Mouse (Mus musculus): ENCODE results near the gene Tnfsf15. TPM values are rescaled to one million over a fixed set of nuclear protein-coding genes. Genes with fewer than 3 reads are reported as not detected.

Gene Tnfsf15
- polyA plus RNA-seq, 1 experiment: 0.06 TPM

- H3K79me2 ChIP-seq (ENCODE audit: control insufficient read depth, insufficient read depth): no peaks in the 10 kb centered on the region
- no peaks in the 10 kb centered on the region for H3K27me3 ChIP-seq (ENCODE audit: control insufficient read depth, insufficient read depth, insufficient read length)
- H3K79me3 ChIP-seq (ENCODE audit: low read depth): no peaks in the 10 kb centered on the region
- no peak overlapping the region for H3ac ChIP-seq (ENCODE audit: control insufficient read depth, insufficient read length, low read depth)
- no peaks in the 10 kb centered on the region for H3K36me3 ChIP-seq (ENCODE audit: control insufficient read depth, insufficient read depth)
- TF ChIP-seq MAX (IDR thresholded peaks at IDR 0.05): no peak
- no peak for TF ChIP-seq USF1 (IDR thresholded peaks at IDR 0.05; ENCODE audit: low read depth)
- no peak overlapping the region for H3K4me3 ChIP-seq (ENCODE audit: insufficient read depth, poor library complexity, severe bottlenecking)
Observed at GRCm38 (mm10) chr4:63748061-63748730, 3.3 kb upstream of the Tnfsf15 start.

GRCm38 (mm10) chr4:63745271-63745670 is 358 bp upstream of the Tnfsf15 start:
- Histone ChIP-seq H3K4me3 (ENCODE audit: insufficient read depth, poor library complexity, severe bottlenecking) (no peak overlapping the region), H3K79me3 (ENCODE audit: low read depth) (no peaks in the 10 kb centered on the region), H3K36me3 (ENCODE audit: control insufficient read depth, insufficient read depth) (no peaks in the 10 kb centered on the region), H3K79me2 (ENCODE audit: control insufficient read depth, insufficient read depth) (no peaks in the 10 kb centered on the region), H3ac (ENCODE audit: control insufficient read depth, insufficient read length, low read depth) (no peak overlapping the region), H3K27me3 (ENCODE audit: control insufficient read depth, insufficient read depth, insufficient read length) (no peaks in the 10 kb centered on the region)
- no peak for TF ChIP-seq USF1 (IDR thresholded peaks at IDR 0.05; ENCODE audit: low read depth)
- no peak for TF ChIP-seq FOSL1 (IDR thresholded peaks at IDR 0.05; ENCODE audit: insufficient read depth, low read length, poor library complexity, severe bottlenecking)
- TF ChIP-seq CTCF (IDR thresholded peaks at IDR 0.05; ENCODE audit: control insufficient read depth, insufficient read depth, insufficient read length): no peak
- no peak for TF ChIP-seq MYOG (IDR thresholded peaks at IDR 0.05; ENCODE audit: control insufficient read depth, extremely low read depth, insufficient read length)
- TF ChIP-seq MAX (IDR thresholded peaks at IDR 0.05): no peak
- no peak for TF ChIP-seq CEBPB (IDR thresholded peaks at IDR 0.05; ENCODE audit: low read depth)

DNA sequence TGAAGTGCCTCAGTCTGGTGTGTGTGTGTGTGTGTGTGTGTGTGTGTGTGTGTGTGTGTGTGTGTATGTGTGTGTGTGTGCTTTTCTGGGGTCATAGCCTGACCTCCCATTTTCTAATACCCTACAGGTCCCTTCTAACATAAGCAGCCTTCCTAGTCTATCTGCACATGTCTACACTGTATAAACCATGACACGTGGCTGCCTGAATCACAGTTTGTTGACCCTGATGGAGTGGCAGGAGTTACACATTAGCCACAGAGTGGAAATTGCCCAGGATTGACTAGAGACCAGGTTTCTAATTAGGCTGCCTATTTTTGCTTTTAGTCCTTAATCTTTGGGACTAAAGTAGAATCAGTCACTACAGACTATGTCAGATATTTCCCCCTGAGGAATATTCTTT is 1.3 kb downstream of the Tnfsf15 start:
- TF ChIP-seq CTCF (IDR thresholded peaks at IDR 0.05; ENCODE audit: control insufficient read depth, insufficient read depth, insufficient read length) (no peak), USF1 (IDR thresholded peaks at IDR 0.05; ENCODE audit: low read depth) (no peak), MYOD1 (IDR thresholded peaks at IDR 0.05; ENCODE audit: control insufficient read depth, insufficient read length, low read depth) (no peak), MAX (IDR thresholded peaks at IDR 0.05) (no peak), MYOG (IDR thresholded peaks at IDR 0.05; ENCODE audit: control insufficient read depth, extremely low read depth, insufficient read length) (no peak), CEBPB (IDR thresholded peaks at IDR 0.05; ENCODE audit: low read depth) (no peak), FOSL1 (IDR thresholded peaks at IDR 0.05; ENCODE audit: insufficient read depth, low read length, poor library complexity, severe bottlenecking) (no peak)
- no peaks in the 10 kb centered on the region for H3K27me3 ChIP-seq (ENCODE audit: control insufficient read depth, insufficient read depth, insufficient read length)
- H3K79me3 ChIP-seq (ENCODE audit: low read depth): no peaks in the 10 kb centered on the region
- no peaks in the 10 kb centered on the region for H3K79me2 ChIP-seq (ENCODE audit: control insufficient read depth, insufficient read depth)
- H3K36me3 ChIP-seq (ENCODE audit: control insufficient read depth, insufficient read depth): no peaks in the 10 kb centered on the region
- no peak overlapping the region for H3K4me3 ChIP-seq (ENCODE audit: insufficient read depth, poor library complexity, severe bottlenecking)
- no peak overlapping the region for H3ac ChIP-seq (ENCODE audit: control insufficient read depth, insufficient read length, low read depth)

GRCm38 (mm10) chr4:63742763-63743371 is 2.0 kb downstream of the Tnfsf15 start:
- Histone ChIP-seq H3K27me3 (ENCODE audit: control insufficient read depth, insufficient read depth, insufficient read length) (no peaks in the 10 kb centered on the region), H3K79me2 (ENCODE audit: control insufficient read depth, insufficient read depth) (no peaks in the 10 kb centered on the region)
- no peak for TF ChIP-seq MYOD1 (IDR thresholded peaks at IDR 0.05; ENCODE audit: control insufficient read depth, insufficient read length, low read depth)
- no peak for TF ChIP-seq MAX (IDR thresholded peaks at IDR 0.05)
- no peak for TF ChIP-seq CTCF (IDR thresholded peaks at IDR 0.05; ENCODE audit: control insufficient read depth, insufficient read depth, insufficient read length)
- no peak for TF ChIP-seq USF1 (IDR thresholded peaks at IDR 0.05; ENCODE audit: low read depth)

DNA sequence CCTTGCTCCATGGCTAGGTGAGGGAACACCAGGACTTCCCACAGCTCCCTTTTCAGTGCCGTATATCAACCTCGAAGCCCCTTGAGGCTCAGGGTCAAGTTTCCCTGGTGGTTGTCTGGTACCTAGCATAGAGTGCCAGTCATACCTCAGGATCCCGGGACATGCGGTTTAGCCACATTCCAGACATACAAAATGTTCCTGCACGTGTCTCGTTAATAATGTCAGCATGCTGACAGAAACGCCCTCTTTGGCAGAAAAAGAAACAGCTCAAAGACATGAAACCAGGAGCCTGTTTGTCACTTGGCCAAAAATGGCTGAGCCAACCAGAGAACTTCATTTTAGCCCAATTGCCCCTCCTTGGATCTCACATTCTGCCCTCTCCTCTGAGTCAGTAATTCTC is 2.8 kb downstream of the Tnfsf15 start:
- Histone ChIP-seq H3ac (ENCODE audit: control insufficient read depth, insufficient read length, low read depth) (no peak overlapping the region), H3K36me3 (ENCODE audit: control insufficient read depth, insufficient read depth) (no peaks in the 10 kb centered on the region), H3K27me3 (ENCODE audit: control insufficient read depth, insufficient read depth, insufficient read length) (no peaks in the 10 kb centered on the region), H3K79me2 (ENCODE audit: control insufficient read depth, insufficient read depth) (no peaks in the 10 kb centered on the region), H3K79me3 (ENCODE audit: low read depth) (no peaks in the 10 kb centered on the region), H3K4me3 (ENCODE audit: insufficient read depth, poor library complexity, severe bottlenecking) (no peak overlapping the region)
- TF ChIP-seq MYOD1 (IDR thresholded peaks at IDR 0.05; ENCODE audit: control insufficient read depth, insufficient read length, low read depth) (peak; percentile 30), MAX (IDR thresholded peaks at IDR 0.05) (peak; percentile 93), CEBPB (IDR thresholded peaks at IDR 0.05; ENCODE audit: low read depth) (no peak), USF1 (IDR thresholded peaks at IDR 0.05; ENCODE audit: low read depth) (peak; percentile 78), MYOG (IDR thresholded peaks at IDR 0.05; ENCODE audit: control insufficient read depth, extremely low read depth, insufficient read length) (no peak)

More at GRCm38 (mm10) chr4:63742763-63743371, 2.0 kb downstream of the Tnfsf15 start:
- Histone ChIP-seq H3ac (ENCODE audit: control insufficient read depth, insufficient read length, low read depth) (no peak overlapping the region), H3K4me3 (ENCODE audit: insufficient read depth, poor library complexity, severe bottlenecking) (no peak overlapping the region), H3K36me3 (ENCODE audit: control insufficient read depth, insufficient read depth) (no peaks in the 10 kb centered on the region), H3K79me3 (ENCODE audit: low read depth) (no peaks in the 10 kb centered on the region)

- no peaks in the 10 kb centered on the region for H3K79me2 ChIP-seq (ENCODE audit: control insufficient read depth, insufficient read depth)
- no peaks in the 10 kb centered on the region for H3K36me3 ChIP-seq (ENCODE audit: control insufficient read depth, insufficient read depth)
- TF ChIP-seq CEBPB (IDR thresholded peaks at IDR 0.05; ENCODE audit: low read depth): no peak
- TF ChIP-seq USF1 (IDR thresholded peaks at IDR 0.05; ENCODE audit: low read depth): no peak
- TF ChIP-seq FOSL1 (IDR thresholded peaks at IDR 0.05; ENCODE audit: insufficient read depth, low read length, poor library complexity, severe bottlenecking): no peak
- TF ChIP-seq CTCF (IDR thresholded peaks at IDR 0.05; ENCODE audit: control insufficient read depth, insufficient read depth, insufficient read length): no peak
- TF ChIP-seq MYOD1 (IDR thresholded peaks at IDR 0.05; ENCODE audit: control insufficient read depth, insufficient read length, low read depth): no peak
- TF ChIP-seq MAX (IDR thresholded peaks at IDR 0.05): no peak
- TF ChIP-seq MYOG (IDR thresholded peaks at IDR 0.05; ENCODE audit: control insufficient read depth, extremely low read depth, insufficient read length): no peak
- H3ac ChIP-seq (ENCODE audit: control insufficient read depth, insufficient read length, low read depth): no peak overlapping the region
- H3K27me3 ChIP-seq (ENCODE audit: control insufficient read depth, insufficient read depth, insufficient read length): no peaks in the 10 kb centered on the region
- H3K4me3 ChIP-seq (ENCODE audit: insufficient read depth, poor library complexity, severe bottlenecking): no peak overlapping the region
- no peaks in the 10 kb centered on the region for H3K79me3 ChIP-seq (ENCODE audit: low read depth)
Observed at GRCm38 (mm10) chr4:63740761-63741160, 4.2 kb downstream of the Tnfsf15 start.
